Mouse (Mus musculus) G1E (cell line): ENCODE measurements around the gene Gprc5c. TPM values are rescaled to one million over a fixed set of nuclear protein-coding genes. Genes with fewer than 3 reads are reported as not detected.

ENCODE experiments used
- ATAC-seq: 2 replicates; pipeline ENCODE4 v1.8.0; 2016; ENCODE audit warnings: mild to moderate bottlenecking; ENCODE audit not compliant: insufficient number of reproducible peaks, poor library complexity, low FRiP score, severe bottlenecking; ENCODE audit errors: extremely low read depth
- DNase-seq: peaks from one replicate; pipeline ENCODE4 v3.0.0; 2012; ENCODE audit warnings: low spot score
- H3K27me3 ChIP-seq: 2 replicates; pipeline ENCODE4 v1.6.1; 2012; ENCODE audit warnings: mild to moderate bottlenecking, low read length, inconsistent platforms; ENCODE audit not compliant: insufficient read depth
- H3K36me3 ChIP-seq: replicated peaks from 2 replicates; pipeline ENCODE3; 2012; ENCODE audit warnings: mild to moderate bottlenecking, inconsistent platforms
- H3K4me1 ChIP-seq: 2 replicates; pipeline ENCODE4 v1.6.1; 2012; ENCODE audit warnings: low read depth, low read length, inconsistent platforms, mixed read lengths; ENCODE audit not compliant: insufficient read depth
- H3K4me3 ChIP-seq: 2 replicates; pipeline ENCODE4 v1.5.1; 2012; ENCODE audit warnings: low read depth, mild to moderate bottlenecking, inconsistent platforms, low read length, moderate library complexity, mixed read lengths
- H3K9me3 ChIP-seq: replicated peaks from 2 replicates; pipeline ENCODE4 v1.6.1; 2012; ENCODE audit warnings: inconsistent platforms
- CTCF ChIP-seq: IDR thresholded peaks from 2 replicates; pipeline ENCODE4 v1.5.1; 2012; ENCODE audit warnings: low read depth, low read length, inconsistent platforms, mixed read lengths
- GATA1 ChIP-seq: IDR thresholded peaks from 2 replicates; pipeline ENCODE4 v1.6.1; 2012; ENCODE audit warnings: borderline replicate concordance, low read length, inconsistent platforms, mixed read lengths
- GATA2 ChIP-seq: IDR thresholded peaks from 2 replicates; pipeline ENCODE4 v1.6.1; 2012; ENCODE audit warnings: low read depth, low read length, inconsistent platforms, borderline replicate concordance
- POLR2AphosphoS5 ChIP-seq: IDR thresholded peaks from 2 replicates; pipeline ENCODE4 v1.6.1; 2012; ENCODE audit warnings: low read depth, low read length, inconsistent platforms; ENCODE audit not compliant: insufficient replicate concordance
- TAL1 ChIP-seq: conservative IDR thresholded peaks from 2 replicates; pipeline ENCODE4 v1.6.1; 2012; ENCODE audit warnings: low read depth, low read length, inconsistent platforms, mixed read lengths
- polyA plus RNA-seq: library from polyadenylated mRNA; stranded (reverse); fragments of >175 nt; gene quantifications from 2 replicates; pipeline ENCODE4 v1.2.3, GENCODE M21; 2012
- total RNA-seq, 2 experiments: library from RNA; stranded (forward) in 1 of 2; stranded (reverse) in 1 of 2; fragments of 200-1000 nt in 1 of 2; fragments of >200 nt in 1 of 2; fragmentation: Nextera tagmentation in 1 of 2; gene quantifications; 2 replicates each; pipeline ENCODE4 v1.2.3; 2014 to 2017

Gene Gprc5c
- total and polyA plus RNA-seq, 3 experiments: 0.22 TPM; not detected in 2

- Histone ChIP-seq H3K4me1 (no peaks in the 10 kb centered on the region), H3K36me3 (no peaks in the 10 kb centered on the region), H3K4me3 (no peak overlapping the region), H3K9me3 (peaks cover 77% of the 10 kb centered on the region), H3K27me3 (no peaks in the 10 kb centered on the region; the same call in 1 of the 2 replicates)
- ATAC-seq (no peak), DNase-seq (no peak)
- TF ChIP-seq POLR2AphosphoS5 (no peak), TAL1 (no peak), GATA2 (no peak), GATA1 (no peak), CTCF (no peak)
Observed at GRCm38 (mm10) chr11:114807686-114808427, 43.1 kb upstream of the Gprc5c start.

GRCm38 (mm10) chr11:114809371-114809770 lies 41.6 kb upstream of the Gprc5c start:
- no peak for ATAC-seq
- Histone ChIP-seq H3K27me3 (no peaks in the 10 kb centered on the region; the same call in 1 of the 2 replicates), H3K9me3 (peaks cover 68% of the 10 kb centered on the region), H3K4me1 (no peaks in the 10 kb centered on the region), H3K36me3 (no peaks in the 10 kb centered on the region), H3K4me3 (no peak overlapping the region)
- TF ChIP-seq CTCF: no peak
- no peak for TF ChIP-seq TAL1
- TF ChIP-seq GATA2: no peak
- TF ChIP-seq GATA1: no peak
- no peak for TF ChIP-seq POLR2AphosphoS5
- no peak for DNase-seq

GRCm38 (mm10) chr11:114810344-114810743 lies 40.6 kb upstream of the Gprc5c start:
- H3K4me3 ChIP-seq: no peak overlapping the region
- no peaks in the 10 kb centered on the region; the same call in 1 of the 2 replicates for H3K27me3 ChIP-seq
- ATAC-seq (no peak), DNase-seq (no peak)
- no peaks in the 10 kb centered on the region for H3K36me3 ChIP-seq
- peaks cover 71% of the 10 kb centered on the region for H3K9me3 ChIP-seq
- H3K4me1 ChIP-seq: no peaks in the 10 kb centered on the region
- TF ChIP-seq TAL1: no peak
- TF ChIP-seq GATA1: no peak
- TF ChIP-seq GATA2: no peak
- TF ChIP-seq CTCF: no peak
- TF ChIP-seq POLR2AphosphoS5: no peak

GRCm38 (mm10) chr11:114812731-114813240 lies 38.2 kb upstream of the Gprc5c start:
- TF ChIP-seq GATA2: no peak
- peaks cover 67% of the 10 kb centered on the region for H3K9me3 ChIP-seq
- no peaks in the 10 kb centered on the region for H3K36me3 ChIP-seq
- H3K4me1 ChIP-seq: no peaks in the 10 kb centered on the region
- no peak for ATAC-seq
- DNase-seq: no peak
- H3K27me3 ChIP-seq: no peaks in the 10 kb centered on the region
- H3K4me3 ChIP-seq: no peak overlapping the region

- Histone ChIP-seq H3K4me1 (no peaks in the 10 kb centered on the region), H3K4me3 (no peak overlapping the region), H3K9me3 (peaks cover 72% of the 10 kb centered on the region), H3K36me3 (no peaks in the 10 kb centered on the region), H3K27me3 (no peaks in the 10 kb centered on the region)
- DNase-seq (no peak), ATAC-seq (no peak)
- TF ChIP-seq GATA2 (no peak), CTCF (no peak), POLR2AphosphoS5 (no peak), GATA1 (no peak), TAL1 (no peak)
Observed at GRCm38 (mm10) chr11:114814873-114815592, 35.9 kb upstream of the Gprc5c start.

GRCm38 (mm10) chr11:114816934-114817333 lies 34.0 kb upstream of the Gprc5c start:
- Histone ChIP-seq H3K36me3 (no peaks in the 10 kb centered on the region), H3K27me3 (no peaks in the 10 kb centered on the region), H3K4me1 (no peaks in the 10 kb centered on the region), H3K9me3 (peaks cover 69% of the 10 kb centered on the region), H3K4me3 (peak overlapping the region; percentile 24; the same call in 1 of the 2 replicates)
- DNase-seq (no peak), ATAC-seq (no peak)
- no peak for TF ChIP-seq GATA1
- peak; percentile 17; the same call in 1 of the 2 replicates for TF ChIP-seq GATA2
